Mouse (Mus musculus) stomach, postnatal 0 days (tissue): Measurements from ENCODE around the gene Scarf1. TPM values are rescaled to one million over a fixed set of nuclear protein-coding genes. Genes with fewer than 3 reads are reported as not detected.

Experiments used
- ATAC-seq: fragments of 200-750 bp; cut with Nextera tagmentation; 2 replicates; pipeline ENCODE4 v1.8.0; 2017; ENCODE audit not compliant: low FRiP score, low TSS enrichment
- DNase-seq: peaks from one replicate; pipeline ENCODE4 v3.0.0-alpha.2; 2016; ENCODE audit warnings: low spot score
- H3K27ac ChIP-seq: fragments of 300-500 bp; sonication (generic); replicated peaks from 2 replicates; pipeline ENCODE4 v1.5.1; 2014; ENCODE audit warnings: mild to moderate bottlenecking, control low read depth
- H3K27me3 ChIP-seq: fragments of 300-500 bp; sonication (generic); 2 replicates; pipeline ENCODE4 v1.6.1; 2014; ENCODE audit warnings: low read length; ENCODE audit not compliant: control insufficient read depth, insufficient read depth
- H3K36me3 ChIP-seq: fragments of 300-500 bp; sonication (generic); 2 replicates; pipeline ENCODE4 v1.6.1; 2014; ENCODE audit warnings: low read length, mixed read lengths; ENCODE audit not compliant: control insufficient read depth, insufficient read depth
- H3K4me1 ChIP-seq: fragments of 300-500 bp; sonication (generic); replicated peaks from 2 replicates; pipeline ENCODE4 v1.6.1; 2014; ENCODE audit warnings: antibody characterized with exemption; ENCODE audit not compliant: control insufficient read depth, insufficient read depth
- H3K4me2 ChIP-seq: fragments of 300-500 bp; sonication (generic); replicated peaks from 2 replicates; pipeline ENCODE4 v1.6.1; 2014; ENCODE audit warnings: low read depth, mild to moderate bottlenecking, control low read depth, moderate library complexity
- H3K4me3 ChIP-seq: fragments of 300-500 bp; sonication (generic); 2 replicates; pipeline ENCODE4 v1.5.1; 2014; ENCODE audit warnings: low read depth, low read length, control low read depth
- H3K9ac ChIP-seq: fragments of 300-500 bp; sonication (generic); 2 replicates; pipeline ENCODE4 v1.6.1; 2014; ENCODE audit warnings: mild to moderate bottlenecking, low read length, control low read depth, mixed read lengths
- H3K9me3 ChIP-seq: fragments of 300-500 bp; sonication (generic); 2 replicates; pipeline ENCODE4 v1.6.1; 2016; ENCODE audit warnings: low read length; ENCODE audit not compliant: control insufficient read depth
- CTCF ChIP-seq: IDR thresholded peaks from 2 replicates; pipeline ENCODE4 v1.5.1; 2016; ENCODE audit warnings: antibody characterized with exemption, low read depth, mild to moderate bottlenecking, moderate library complexity
- EP300 ChIP-seq: optimal IDR thresholded peaks from 2 replicates; pipeline ENCODE3; 2016; ENCODE audit warnings: antibody characterized with exemption
- WGBS: fragments of 180-500 bp; shearing (Covaris S2); extraction: QIAGEN DNeasy Blood & Tissue Kit; methylation state at CpG from one replicate; pipeline ENCODE4 v1.1.7; 2014; 5-methylcytosine and 5-hydroxymethylcytosine counted together
- polyA plus RNA-seq: library from polyadenylated mRNA; unstranded; fragments of >200 nt; fragmentation: Nextera tagmentation; extraction: Ambion mirVana; gene quantifications from 2 replicates; pipeline ENCODE4 v1.2.1, GENCODE M21; 2015

Scarf1 gene
- polyA plus RNA-seq, 1 experiment from 2014 or later: 2.8 TPM

- TF ChIP-seq CTCF (no peak), EP300 (no peak)
- no peak overlapping the region for H3K9ac ChIP-seq
These were observed 47.4 kb downstream of the Scarf1 start for GRCm38 (mm10) chr11:75560530-75561409.

GRCm38 (mm10) chr11:75561410-75561791, 48.1 kb downstream of the Scarf1 start:
- ATAC-seq (no peak), DNase-seq (no peak)
- H3K27ac ChIP-seq: no peak overlapping the region
- no peaks in the 10 kb centered on the region for H3K27me3 ChIP-seq
- no peak overlapping the region for H3K4me2 ChIP-seq
- no peak overlapping the region for H3K9ac ChIP-seq
- 73% methylated on average over 5 of the region's 5 CpGs for WGBS
- peaks cover 4% of the 10 kb centered on the region; the same call in 1 of the 2 replicates for H3K4me1 ChIP-seq
- no peaks in the 10 kb centered on the region; the same call in 1 of the 2 replicates for H3K36me3 ChIP-seq
- H3K4me3 ChIP-seq: no peak overlapping the region
- H3K9me3 ChIP-seq: no peaks in the 10 kb centered on the region
- TF ChIP-seq CTCF: no peak
- TF ChIP-seq EP300: no peak

More at GRCm38 (mm10) chr11:75560530-75561409, 47.4 kb downstream of the Scarf1 start:
- Histone ChIP-seq H3K4me1 (peaks cover 4% of the 10 kb centered on the region; the same call in 1 of the 2 replicates), H3K9me3 (no peaks in the 10 kb centered on the region), H3K4me3 (no peak overlapping the region), H3K36me3 (no peaks in the 10 kb centered on the region; the same call in 1 of the 2 replicates), H3K27me3 (no peaks in the 10 kb centered on the region), H3K4me2 (no peak overlapping the region), H3K27ac (no peak overlapping the region; the same call in 1 of the 2 replicates)
- WGBS: 70% methylated on average over 14 of the region's 14 CpGs
- no peak for ATAC-seq
- DNase-seq: no peak

- DNase-seq (peak; percentile 46), ATAC-seq (no peak)
- no peaks in the 10 kb centered on the region for H3K27me3 ChIP-seq
- H3K36me3 ChIP-seq: no peaks in the 10 kb centered on the region
- no peaks in the 10 kb centered on the region for H3K9me3 ChIP-seq
- H3K9ac ChIP-seq: no peak overlapping the region
- WGBS: 92% methylated on average over 8 of the region's 8 CpGs
- H3K27ac ChIP-seq: no peak overlapping the region
- H3K4me3 ChIP-seq: no peak overlapping the region
- H3K4me1 ChIP-seq: peaks cover 4% of the 10 kb centered on the region; the same call in 1 of the 2 replicates
- no peak overlapping the region for H3K4me2 ChIP-seq
- TF ChIP-seq EP300 (no peak), CTCF (peak; percentile 40)
These were observed 49.5 kb downstream of the Scarf1 start for GRCm38 (mm10) chr11:75562840-75563239.

- peak overlapping the region; percentile 78 for H3K27ac ChIP-seq
- WGBS: 33% methylated on average over 18 of the region's 18 CpGs
These were observed 50.7 kb downstream of the Scarf1 start for GRCm38 (mm10) chr11:75563851-75564548.

GRCm38 (mm10) chr11:75565849-75566248, 52.5 kb downstream of the Scarf1 start:
- H3K4me2 ChIP-seq: no peak overlapping the region
- H3K36me3 ChIP-seq: no peaks in the 10 kb centered on the region
- H3K4me3 ChIP-seq: no peak overlapping the region
- peaks cover 4% of the 10 kb centered on the region; the same call in 1 of the 2 replicates for H3K4me1 ChIP-seq
- H3K27ac ChIP-seq: peak overlapping the region; percentile 40; the same call in 1 of the 2 replicates
- DNase-seq (no peak), ATAC-seq (no peak)
- H3K27me3 ChIP-seq: no peaks in the 10 kb centered on the region
- no peaks in the 10 kb centered on the region for H3K9me3 ChIP-seq
- TF ChIP-seq EP300 (no peak), CTCF (no peak)
- WGBS: 60% methylated on average over 2 of the region's 2 CpGs
- H3K9ac ChIP-seq: no peak overlapping the region

More at GRCm38 (mm10) chr11:75563851-75564548, 50.7 kb downstream of the Scarf1 start:
- Histone ChIP-seq H3K4me3 (no peak overlapping the region), H3K36me3 (no peaks in the 10 kb centered on the region), H3K4me2 (no peak overlapping the region), H3K4me1 (peaks cover 4% of the 10 kb centered on the region; the same call in 1 of the 2 replicates), H3K27me3 (no peaks in the 10 kb centered on the region), H3K9ac (0 out of 2 replicates have a peak overlapping the region, but pooled peaks have one; percentile 31), H3K9me3 (no peaks in the 10 kb centered on the region)
- peak; percentile 76 for DNase-seq
- TF ChIP-seq CTCF (no peak), EP300 (no peak)
- peak; percentile 62 for ATAC-seq
